Mouse (Mus musculus) limb, embryonic 15.5 days (tissue): ENCODE measurements at regions not wholly inside any gene's neighbourhood (a gene's known extent, or its start where the extent isn't known, plus 50 kb on each side); places are given as distances from the start of the nearest gene placed in this dataset.
A peak's percentile ranks its signal among the peaks of the same experiment; 100 is the strongest.

Experiments used
- ATAC-seq: fragments of 200-750 bp; cut with Nextera tagmentation; 2 replicates; pipeline ENCODE4 v1.8.0; 2017; ENCODE audit warnings: low read depth, moderate TSS enrichment; ENCODE audit not compliant: insufficient number of reproducible peaks, low FRiP score, low TSS enrichment
- H3K27ac ChIP-seq: fragments of 300-500 bp; sonication (generic); 2 replicates; pipeline ENCODE4 v1.5.1; 2015; ENCODE audit warnings: moderate library complexity, mild to moderate bottlenecking, inconsistent platforms
- H3K27me3 ChIP-seq: fragments of 300-500 bp; sonication (generic); 2 replicates; pipeline ENCODE4 v1.6.1; 2015; ENCODE audit warnings: inconsistent platforms
- H3K36me3 ChIP-seq: fragments of 300-500 bp; sonication (generic); 2 replicates; pipeline ENCODE4 v1.6.1; 2015; ENCODE audit warnings: inconsistent platforms
- H3K4me1 ChIP-seq: fragments of 300-500 bp; sonication (generic); 2 replicates; pipeline ENCODE4 v1.6.1; 2015; ENCODE audit warnings: inconsistent platforms
- H3K4me2 ChIP-seq: fragments of 300-500 bp; sonication (generic); 2 replicates; pipeline ENCODE4 v1.6.1; 2015; ENCODE audit warnings: mild to moderate bottlenecking, inconsistent platforms
- H3K4me3 ChIP-seq: fragments of 300-500 bp; sonication (generic); 2 replicates; pipeline ENCODE4 v1.5.1; 2015; ENCODE audit warnings: mild to moderate bottlenecking, inconsistent platforms
- H3K9ac ChIP-seq: fragments of 300-500 bp; sonication (generic); 2 replicates; pipeline ENCODE4 v1.6.1; 2015; ENCODE audit warnings: inconsistent platforms
- H3K9me3 ChIP-seq: fragments of 300-500 bp; sonication (generic); 2 replicates; pipeline ENCODE4 v1.6.1; 2016; ENCODE audit warnings: inconsistent platforms
- WGBS: fragments of 180-500 bp; shearing (Covaris S2); methylation state at CpG from one replicate; pipeline ENCODE4 v1.1.7; 2015; 5-methylcytosine and 5-hydroxymethylcytosine counted together

GRCm38 (mm10) chr12:85527011-85527410 lies 53.3 kb downstream of the Fos start:
- no peak overlapping the region for H3K9ac ChIP-seq
- peaks cover 24% of the 10 kb centered on the region for H3K4me1 ChIP-seq
- H3K27ac ChIP-seq = no peak overlapping the region
- H3K27me3 ChIP-seq = no peaks in the 10 kb centered on the region
- H3K9me3 ChIP-seq = no peaks in the 10 kb centered on the region
- H3K4me3 ChIP-seq = no peak overlapping the region
- H3K36me3 ChIP-seq = no peaks in the 10 kb centered on the region
- H3K4me2 ChIP-seq = no peak overlapping the region
- no peak for ATAC-seq
- 57% methylated on average over 9 of the region's 9 CpGs for WGBS

DNA sequence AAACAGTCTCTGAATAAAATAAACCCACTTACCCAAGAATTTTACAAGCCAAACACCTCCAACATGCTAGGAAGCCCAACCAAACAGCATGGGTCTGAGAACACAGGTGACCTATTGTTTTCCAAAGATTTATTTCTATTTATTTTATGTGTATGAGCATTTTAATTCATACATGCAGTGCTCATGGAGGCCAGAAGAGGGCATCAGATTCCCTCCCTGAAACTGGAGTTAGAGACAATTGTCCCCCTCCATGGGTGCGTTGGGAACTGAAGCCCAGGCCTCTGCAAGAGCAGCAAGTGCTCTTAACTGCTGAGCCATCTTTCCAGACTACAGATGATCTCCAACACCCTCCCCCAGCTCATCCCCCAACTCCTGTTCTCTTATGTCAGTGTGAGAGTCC lies 57.9 kb downstream of the Fos start:
- no peaks in the 10 kb centered on the region for H3K9me3 ChIP-seq
- H3K4me3 ChIP-seq = no peak overlapping the region
- no peak for ATAC-seq
- H3K9ac ChIP-seq = no peak overlapping the region
- H3K4me2 ChIP-seq = no peak overlapping the region
- WGBS = 95% methylated on average over 1 of the region's 1 CpGs
- H3K27me3 ChIP-seq = no peaks in the 10 kb centered on the region
- H3K4me1 ChIP-seq = peaks cover 11% of the 10 kb centered on the region
- no peak overlapping the region for H3K27ac ChIP-seq
- H3K36me3 ChIP-seq = no peaks in the 10 kb centered on the region

DNA sequence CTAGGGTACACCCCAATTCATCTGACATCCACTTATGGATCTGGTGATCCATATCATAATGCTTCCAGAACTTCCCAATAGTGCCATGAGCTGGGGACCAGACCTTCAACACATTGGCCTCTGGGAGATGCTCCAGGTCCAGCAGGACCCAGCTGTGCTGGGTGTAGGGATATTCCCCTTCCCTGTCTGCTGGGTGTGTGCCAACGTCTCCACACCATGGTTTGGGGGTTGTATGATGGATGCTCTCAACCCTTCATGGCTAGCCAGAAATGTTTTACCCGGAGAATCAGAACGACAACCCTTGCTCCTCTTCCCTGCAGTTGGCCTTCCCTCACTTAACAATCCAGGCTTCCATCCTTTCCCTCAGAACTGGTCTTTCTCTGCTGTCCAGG lies 58.5 kb downstream of the Fos start:
- Histone ChIP-seq H3K27ac (peak overlapping the region; percentile 77), H3K4me2 (no peak overlapping the region), H3K9ac (no peak overlapping the region), H3K36me3 (no peaks in the 10 kb centered on the region), H3K9me3 (no peaks in the 10 kb centered on the region), H3K4me1 (peaks cover 11% of the 10 kb centered on the region), H3K27me3 (no peaks in the 10 kb centered on the region), H3K4me3 (no peak overlapping the region)
- 81% methylated on average over 3 of the region's 3 CpGs for WGBS
- no peak for ATAC-seq

- Histone ChIP-seq H3K36me3 (no peaks in the 10 kb centered on the region), H3K4me3 (no peak overlapping the region), H3K4me2 (no peak overlapping the region), H3K9me3 (no peaks in the 10 kb centered on the region), H3K9ac (no peak overlapping the region), H3K27me3 (no peaks in the 10 kb centered on the region), H3K27ac (peak overlapping the region; percentile 77), H3K4me1 (peaks cover 11% of the 10 kb centered on the region)
- peak; percentile 67; the same call in 1 of the 2 replicates for ATAC-seq
- 45% methylated on average over 14 of the region's 14 CpGs for WGBS
Observed at GRCm38 (mm10) chr12:85532613-85533460, 59.1 kb downstream of the Fos start.

DNA sequence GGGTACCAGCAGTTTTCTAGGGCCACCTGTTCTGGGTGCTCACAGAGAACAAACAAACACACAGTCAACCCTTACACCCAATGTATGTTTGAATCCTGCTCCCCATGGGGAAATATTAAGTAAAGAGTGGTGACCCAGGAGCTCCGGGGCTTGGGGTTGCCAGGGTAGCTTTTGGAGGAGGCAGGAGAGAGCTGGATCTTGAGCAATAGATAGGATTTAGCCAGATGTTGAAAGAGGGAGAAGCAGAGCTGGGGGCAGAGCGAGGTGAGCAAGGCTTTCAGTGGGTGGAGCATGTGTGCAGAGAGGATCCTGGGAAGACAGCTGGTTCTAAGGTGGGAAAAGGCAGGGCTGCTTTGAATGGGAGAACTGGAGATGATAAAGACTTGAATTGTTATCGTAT lies 59.9 kb downstream of the Fos start:
- no peak overlapping the region for H3K4me2 ChIP-seq

GRCm38 (mm10) chr12:85539423-85539822 lies 59.4 kb upstream of the Jdp2 start:
- ATAC-seq = no peak
- Histone ChIP-seq H3K4me1 (peaks cover 25% of the 10 kb centered on the region), H3K27ac (no peak overlapping the region), H3K9ac (no peak overlapping the region), H3K9me3 (no peaks in the 10 kb centered on the region), H3K36me3 (no peaks in the 10 kb centered on the region), H3K4me3 (no peak overlapping the region), H3K27me3 (no peaks in the 10 kb centered on the region), H3K4me2 (no peak overlapping the region)
- WGBS = 41% methylated on average over 7 of the region's 7 CpGs

More for the DNA sequence above, 59.9 kb downstream of the Fos start:
- Histone ChIP-seq H3K36me3 (no peaks in the 10 kb centered on the region), H3K9ac (no peak overlapping the region), H3K27ac (peak overlapping the region; percentile 55; the same call in 1 of the 2 replicates), H3K9me3 (no peaks in the 10 kb centered on the region), H3K4me1 (peaks cover 11% of the 10 kb centered on the region), H3K4me3 (no peak overlapping the region), H3K27me3 (no peaks in the 10 kb centered on the region)
- ATAC-seq = no peak
- WGBS = 81% methylated on average over 3 of the region's 3 CpGs

GRCm38 (mm10) chr12:85541153-85541552 lies 57.7 kb upstream of the Jdp2 start:
- H3K36me3 ChIP-seq = no peaks in the 10 kb centered on the region
- H3K9ac ChIP-seq = no peak overlapping the region
- no peak overlapping the region for H3K4me2 ChIP-seq
- H3K4me3 ChIP-seq = no peak overlapping the region
- no peaks in the 10 kb centered on the region for H3K9me3 ChIP-seq
- ATAC-seq = peak; percentile 88
- H3K27ac ChIP-seq = peak overlapping the region; percentile 27; the same call in 1 of the 2 replicates
- no peaks in the 10 kb centered on the region for H3K27me3 ChIP-seq
- peaks cover 37% of the 10 kb centered on the region for H3K4me1 ChIP-seq
- 29% methylated on average over 3 of the region's 3 CpGs for WGBS

DNA sequence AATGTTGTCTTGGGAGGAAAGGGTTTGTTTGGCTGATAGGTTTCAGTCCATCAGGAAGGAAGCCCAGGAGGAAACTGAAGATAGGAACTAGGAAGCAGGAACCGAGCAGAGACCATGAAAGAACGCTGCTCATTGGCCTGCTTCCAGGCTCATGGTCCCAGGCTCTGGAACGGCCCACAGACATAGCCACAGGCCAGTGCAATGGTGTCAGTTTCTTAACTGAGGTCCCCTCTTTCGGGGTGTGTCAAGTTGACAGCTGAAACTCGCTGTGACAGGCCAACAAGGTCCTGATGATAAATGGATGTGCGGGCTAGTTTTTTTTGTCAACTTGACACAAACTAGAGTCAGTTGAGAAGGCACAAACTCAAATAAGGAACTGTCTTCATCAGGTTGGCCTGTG lies 55.9 kb upstream of the Jdp2 start:
- Histone ChIP-seq H3K36me3 (no peaks in the 10 kb centered on the region), H3K4me1 (peaks cover 44% of the 10 kb centered on the region)
- 51% methylated on average over 6 of the region's 6 CpGs for WGBS

GRCm38 (mm10) chr12:85543520-85543919 lies 55.3 kb upstream of the Jdp2 start:
- no peaks in the 10 kb centered on the region for H3K27me3 ChIP-seq
- no peak overlapping the region for H3K4me3 ChIP-seq
- H3K9ac ChIP-seq = no peak overlapping the region
- H3K27ac ChIP-seq = no peak overlapping the region
- WGBS = 83% methylated on average over 9 of the region's 9 CpGs
- H3K4me2 ChIP-seq = no peak overlapping the region
- no peaks in the 10 kb centered on the region for H3K9me3 ChIP-seq
- no peaks in the 10 kb centered on the region for H3K36me3 ChIP-seq
- peaks cover 51% of the 10 kb centered on the region for H3K4me1 ChIP-seq
- ATAC-seq = no peak

More for the DNA sequence above, 55.9 kb upstream of the Jdp2 start:
- Histone ChIP-seq H3K27ac (no peak overlapping the region), H3K9me3 (no peaks in the 10 kb centered on the region), H3K4me3 (no peak overlapping the region), H3K9ac (no peak overlapping the region), H3K4me2 (no peak overlapping the region), H3K27me3 (no peaks in the 10 kb centered on the region)
- no peak for ATAC-seq

GRCm38 (mm10) chr12:85544801-85545200 lies 54.0 kb upstream of the Jdp2 start:
- H3K27me3 ChIP-seq = no peaks in the 10 kb centered on the region
- no peak for ATAC-seq
- H3K9me3 ChIP-seq = no peaks in the 10 kb centered on the region
- peaks cover 57% of the 10 kb centered on the region for H3K4me1 ChIP-seq
- no peak overlapping the region for H3K4me3 ChIP-seq
- no peaks in the 10 kb centered on the region for H3K36me3 ChIP-seq
- H3K9ac ChIP-seq = no peak overlapping the region
- 36% methylated on average over 4 of the region's 4 CpGs for WGBS
- no peak overlapping the region for H3K4me2 ChIP-seq
- H3K27ac ChIP-seq = peak overlapping the region; percentile 67

DNA sequence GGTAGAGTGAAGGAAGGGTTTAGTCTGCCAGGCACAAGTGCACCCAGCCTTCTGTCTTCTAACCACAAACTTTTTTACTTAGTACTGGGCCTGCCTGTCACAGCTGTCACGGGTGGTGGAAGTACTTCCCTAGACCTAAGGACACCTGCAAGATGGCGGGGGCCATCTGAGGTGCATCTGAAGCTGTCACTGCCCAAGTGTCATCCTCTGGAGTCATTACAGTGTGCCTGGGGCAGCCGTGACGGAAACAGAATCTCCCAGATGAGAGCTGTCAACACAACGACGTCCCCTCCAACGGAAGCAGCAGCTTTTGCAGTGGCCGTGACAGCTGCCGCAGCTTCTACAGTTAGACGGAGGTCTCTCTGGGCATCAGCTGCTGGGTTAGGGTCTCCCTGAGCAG lies 53.1 kb upstream of the Jdp2 start:
- no peaks in the 10 kb centered on the region for H3K36me3 ChIP-seq
- H3K9ac ChIP-seq = no peak overlapping the region
- peaks cover 52% of the 10 kb centered on the region for H3K4me1 ChIP-seq
- no peak for ATAC-seq
- no peak overlapping the region for H3K4me2 ChIP-seq
- peak overlapping the region; percentile 12 for H3K27ac ChIP-seq
- H3K9me3 ChIP-seq = no peaks in the 10 kb centered on the region
- WGBS = 48% methylated on average over 10 of the region's 10 CpGs
- no peak overlapping the region for H3K4me3 ChIP-seq
- H3K27me3 ChIP-seq = no peaks in the 10 kb centered on the region

- H3K9ac ChIP-seq = no peak overlapping the region
- no peaks in the 10 kb centered on the region for H3K27me3 ChIP-seq
- H3K9me3 ChIP-seq = 0 out of 2 replicates have a peak, but pooled peaks cover 3% of the 10 kb centered on the region
- peak overlapping the region; percentile 68 for H3K27ac ChIP-seq
- H3K4me2 ChIP-seq = no peak overlapping the region
- peaks cover 46% of the 10 kb centered on the region for H3K4me1 ChIP-seq
- 20% methylated on average over 8 of the region's 8 CpGs for WGBS
- H3K36me3 ChIP-seq = no peaks in the 10 kb centered on the region
- peak; percentile 77 for ATAC-seq
- H3K4me3 ChIP-seq = no peak overlapping the region
Observed at GRCm38 (mm10) chr12:85548076-85548475, 50.8 kb upstream of the Jdp2 start.
